Mouse (Mus musculus) megakaryocyte, embryonic 14.5 days (primary cell): ENCODE data around the gene Gjc1. TPM values are rescaled to one million over a fixed set of nuclear protein-coding genes. Genes with fewer than 3 reads are reported as not detected.
A peak's percentile ranks its signal among the peaks of the same experiment; 100 is the strongest.

Source experiments
- H3K27me3 ChIP-seq: replicated peaks from 2 replicates; pipeline ENCODE3; 2012; ENCODE audit warnings: inconsistent platforms
- H3K36me3 ChIP-seq: replicated peaks from 2 replicates; pipeline ENCODE3; 2012; ENCODE audit warnings: low read length, inconsistent platforms, mixed read lengths
- H3K4me1 ChIP-seq: 2 replicates; pipeline ENCODE4 v1.6.1; 2012; ENCODE audit warnings: inconsistent platforms
- H3K4me3 ChIP-seq: replicated peaks from 2 replicates; pipeline ENCODE3; 2012; ENCODE audit warnings: moderate library complexity, mild to moderate bottlenecking, inconsistent platforms
- H3K9me3 ChIP-seq: 2 replicates; pipeline ENCODE4 v1.6.1; 2012; ENCODE audit warnings: inconsistent platforms
- FLI1 ChIP-seq: IDR thresholded peaks from 2 replicates; pipeline ENCODE4 v1.6.1; 2012; ENCODE audit warnings: low read length, inconsistent platforms, mixed read lengths
- GATA1 ChIP-seq: IDR thresholded peaks from 3 replicates; pipeline ENCODE4 v1.6.1; 2012; ENCODE audit warnings: mixed read lengths, low read length, inconsistent platforms, borderline replicate concordance
- polyA plus RNA-seq: library from polyadenylated mRNA; stranded (reverse); fragments of >175 nt; gene quantifications from 2 replicates; pipeline ENCODE4 v1.2.3, GENCODE M21; 2012; ENCODE audit warnings: low replicate concordance; ENCODE audit not compliant: insufficient read depth

Gene Gjc1
- polyA plus RNA-seq, result not detected in 2 replicates

- no peaks in the 10 kb centered on the region for H3K36me3 ChIP-seq
- H3K4me1 ChIP-seq, result peaks cover 15% of the 10 kb centered on the region
- H3K9me3 ChIP-seq, result peaks cover 3% of the 10 kb centered on the region; the same call in 1 of the 2 replicates
- no peak for TF ChIP-seq FLI1
- no peak for TF ChIP-seq GATA1
- peak within 1 kb of the TSS; percentile 84 for H3K4me3 ChIP-seq
- peaks cover 83% of the 10 kb centered on the region for H3K27me3 ChIP-seq
Observed at GRCm38 (mm10) chr11:102819021-102819782, at the start of gene Gjc1. TSS of gene Gjc1 (minus strand) at chr11:102819700.

GRCm38 (mm10) chr11:102864272-102864671 lies 44.8 kb upstream of the Gjc1 start:
- no peaks in the 10 kb centered on the region for H3K27me3 ChIP-seq
- H3K4me1 ChIP-seq, result peaks cover 3% of the 10 kb centered on the region
- no peak for TF ChIP-seq FLI1
- no peak for TF ChIP-seq GATA1
- no peaks in the 10 kb centered on the region for H3K9me3 ChIP-seq
- no peak overlapping the region for H3K4me3 ChIP-seq
- H3K36me3 ChIP-seq, result peaks cover 96% of the 10 kb centered on the region

- Histone ChIP-seq H3K27me3 (no peaks in the 10 kb centered on the region), H3K4me1 (no peaks in the 10 kb centered on the region), H3K36me3 (peaks cover 98% of the 10 kb centered on the region), H3K9me3 (no peaks in the 10 kb centered on the region), H3K4me3 (no peak overlapping the region)
- no peak for TF ChIP-seq FLI1
- TF ChIP-seq GATA1, result no peak
Observed at GRCm38 (mm10) chr11:102859933-102860332, 40.4 kb upstream of the Gjc1 start.

- Histone ChIP-seq H3K27me3 (no peaks in the 10 kb centered on the region), H3K9me3 (no peaks in the 10 kb centered on the region), H3K4me1 (no peaks in the 10 kb centered on the region), H3K36me3 (peaks cover 97% of the 10 kb centered on the region), H3K4me3 (no peak overlapping the region)
- TF ChIP-seq GATA1 (no peak), FLI1 (no peak)
Observed at GRCm38 (mm10) chr11:102858951-102859350, 39.5 kb upstream of the Gjc1 start.

- Histone ChIP-seq H3K4me3 (no peak overlapping the region), H3K9me3 (no peaks in the 10 kb centered on the region), H3K4me1 (no peaks in the 10 kb centered on the region), H3K36me3 (peaks cover 97% of the 10 kb centered on the region), H3K27me3 (no peaks in the 10 kb centered on the region)
- no peak for TF ChIP-seq GATA1
- no peak for TF ChIP-seq FLI1
Observed at GRCm38 (mm10) chr11:102855941-102856340, 36.4 kb upstream of the Gjc1 start.

- Histone ChIP-seq H3K36me3 (peaks cover 97% of the 10 kb centered on the region), H3K4me1 (no peaks in the 10 kb centered on the region), H3K4me3 (no peak overlapping the region), H3K9me3 (no peaks in the 10 kb centered on the region), H3K27me3 (no peaks in the 10 kb centered on the region)
- no peak for TF ChIP-seq GATA1
- TF ChIP-seq FLI1, result no peak
Observed at GRCm38 (mm10) chr11:102853760-102854159, 34.3 kb upstream of the Gjc1 start.

- no peaks in the 10 kb centered on the region for H3K27me3 ChIP-seq
- H3K4me1 ChIP-seq, result no peaks in the 10 kb centered on the region
- TF ChIP-seq GATA1 (no peak), FLI1 (no peak)
- H3K9me3 ChIP-seq, result no peaks in the 10 kb centered on the region
- peaks cover 98% of the 10 kb centered on the region for H3K36me3 ChIP-seq
- no peak overlapping the region for H3K4me3 ChIP-seq
Observed at GRCm38 (mm10) chr11:102851883-102852282, 32.4 kb upstream of the Gjc1 start.

- TF ChIP-seq FLI1 (no peak), GATA1 (no peak)
- Histone ChIP-seq H3K36me3 (peaks cover 99% of the 10 kb centered on the region), H3K4me1 (no peaks in the 10 kb centered on the region), H3K27me3 (no peaks in the 10 kb centered on the region), H3K9me3 (no peaks in the 10 kb centered on the region), H3K4me3 (no peak overlapping the region)
Observed at GRCm38 (mm10) chr11:102845926-102846325, 26.4 kb upstream of the Gjc1 start.

- H3K36me3 ChIP-seq, result peaks cover 77% of the 10 kb centered on the region
- TF ChIP-seq GATA1 (no peak), FLI1 (no peak)
- no peak overlapping the region for H3K4me3 ChIP-seq
- no peaks in the 10 kb centered on the region for H3K4me1 ChIP-seq
- no peaks in the 10 kb centered on the region for H3K9me3 ChIP-seq
- H3K27me3 ChIP-seq, result peaks cover 2% of the 10 kb centered on the region
Observed at GRCm38 (mm10) chr11:102838616-102839150, 19.2 kb upstream of the Gjc1 start.

- H3K4me1 ChIP-seq, result no peaks in the 10 kb centered on the region
- H3K27me3 ChIP-seq, result peaks cover 6% of the 10 kb centered on the region
- TF ChIP-seq GATA1, result no peak
- TF ChIP-seq FLI1, result no peak
- H3K9me3 ChIP-seq, result no peaks in the 10 kb centered on the region
- H3K36me3 ChIP-seq, result peaks cover 72% of the 10 kb centered on the region
- H3K4me3 ChIP-seq, result no peak overlapping the region
Observed at GRCm38 (mm10) chr11:102838126-102838525, 18.6 kb upstream of the Gjc1 start.
